Mouse (Mus musculus) urinary bladder, postnatal 14 days (tissue): ENCODE data around the gene Rps10.

Source experiments
- DNase-seq: peaks from one replicate; pipeline ENCODE4 v3.0.0; 2021; ENCODE audit warnings: low spot score

The Rps10 gene

DNA sequence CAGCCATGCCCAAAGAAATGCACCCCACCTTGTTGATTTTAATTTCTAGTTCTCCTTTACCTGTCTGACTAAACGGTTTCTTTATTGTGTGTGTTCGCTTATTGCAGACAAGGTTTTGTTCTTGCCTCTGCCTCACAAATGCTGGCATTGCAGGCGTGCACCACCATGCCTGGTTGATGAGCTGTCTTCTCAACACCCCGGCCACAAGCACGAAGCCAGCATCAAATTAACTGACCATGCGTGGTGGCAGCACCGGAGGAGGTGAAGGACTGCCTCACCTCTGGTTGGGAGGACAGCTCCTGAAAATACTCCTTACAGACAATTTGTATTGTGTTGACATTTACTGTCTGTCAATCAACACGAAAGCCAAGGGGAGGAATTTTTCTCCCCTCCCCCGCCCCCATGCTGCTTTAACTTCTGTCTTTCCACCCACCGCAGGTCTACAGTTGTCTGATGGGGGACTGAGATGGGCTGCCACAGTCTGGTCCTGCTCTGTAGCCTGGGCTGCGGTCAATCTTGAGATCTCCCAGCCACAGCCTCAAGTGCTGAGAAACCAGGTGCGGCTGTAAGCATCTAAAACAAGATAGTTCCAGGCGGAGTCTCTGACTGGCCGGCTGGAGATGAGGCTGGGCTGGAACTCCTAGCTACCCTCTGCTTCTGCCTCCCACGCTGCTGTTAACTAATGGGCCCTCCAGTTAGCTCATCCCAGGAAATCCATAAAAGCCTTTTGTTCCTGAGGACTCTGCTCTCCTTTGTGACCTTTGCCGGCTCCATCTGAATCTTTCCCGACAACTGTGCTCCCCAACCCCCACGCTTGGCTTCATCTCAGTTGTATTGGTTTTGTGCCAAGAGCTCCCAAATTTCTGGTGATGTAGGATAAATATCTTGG, at the start of gene Rps10:
TSS of gene Rps10 (minus strand) at position 538 of the 889 bp plus-strand sequence.
- no peak for DNase-seq

GRCm38 (mm10) chr17:27685550-27685913, 49.1 kb upstream of the Rps10 start:
- DNase-seq = no peak

DNA sequence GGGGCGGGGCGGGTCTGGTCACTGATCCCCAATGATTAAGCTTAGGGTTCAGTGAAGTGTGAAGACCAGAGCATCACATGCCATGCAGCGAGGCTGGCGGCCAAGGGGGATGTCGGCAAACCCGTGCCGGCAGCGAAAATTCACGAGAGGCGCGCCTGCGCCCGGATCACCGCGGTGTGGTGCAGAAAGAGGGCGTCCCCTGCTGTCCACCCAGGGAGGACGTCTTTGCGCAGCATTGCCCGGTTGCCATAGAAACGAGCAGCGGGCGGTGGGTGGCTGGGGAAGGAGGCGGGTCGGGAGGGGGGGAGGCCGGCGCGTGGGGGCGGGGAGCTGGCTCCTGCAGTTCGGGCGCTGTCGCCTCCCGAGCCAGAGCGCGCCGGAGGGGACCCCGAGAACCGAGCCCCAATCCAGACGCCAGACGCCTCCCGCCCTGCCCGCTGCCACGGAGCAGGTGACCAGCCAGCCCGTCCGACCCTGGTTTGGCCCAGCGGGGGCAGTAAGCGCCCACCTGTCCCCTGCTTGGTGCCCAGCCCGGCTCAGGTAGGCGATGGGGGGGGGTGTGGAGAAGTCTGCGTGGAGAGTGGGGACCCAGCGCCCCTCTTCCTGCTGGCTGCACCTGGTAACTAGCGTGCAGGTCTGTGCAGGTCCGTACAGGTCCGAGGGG, 48.5 kb upstream of the Rps10 start:
- peak; percentile 22 for DNase-seq

- DNase-seq = no peak
Measured at GRCm38 (mm10) chr17:27678924-27679813, 42.7 kb upstream of the Rps10 start.

GRCm38 (mm10) chr17:27677756-27678155, 41.3 kb upstream of the Rps10 start:
- no peak for DNase-seq

DNA sequence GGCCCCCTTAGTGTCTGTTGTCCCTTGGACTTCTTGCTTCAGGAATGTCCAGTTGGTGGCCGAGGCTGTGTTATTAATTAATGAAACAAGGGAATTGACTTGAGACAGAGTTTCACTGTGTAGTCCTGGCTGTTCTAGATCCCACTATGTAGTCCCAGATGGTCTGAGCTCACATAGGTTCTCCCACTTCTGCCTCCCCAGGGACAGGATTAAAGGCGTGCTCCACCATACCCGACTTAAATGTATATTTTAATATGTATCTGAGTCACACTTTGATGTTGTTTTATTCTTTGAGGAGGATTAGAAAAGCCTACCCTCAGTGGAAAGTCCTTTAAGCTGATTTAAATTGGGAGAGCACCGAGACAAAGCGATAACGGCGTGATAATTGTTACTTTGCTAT, 39.8 kb upstream of the Rps10 start:
- DNase-seq = no peak

- no peak for DNase-seq
Measured at GRCm38 (mm10) chr17:27675453-27675852, 39.0 kb upstream of the Rps10 start.

DNA sequence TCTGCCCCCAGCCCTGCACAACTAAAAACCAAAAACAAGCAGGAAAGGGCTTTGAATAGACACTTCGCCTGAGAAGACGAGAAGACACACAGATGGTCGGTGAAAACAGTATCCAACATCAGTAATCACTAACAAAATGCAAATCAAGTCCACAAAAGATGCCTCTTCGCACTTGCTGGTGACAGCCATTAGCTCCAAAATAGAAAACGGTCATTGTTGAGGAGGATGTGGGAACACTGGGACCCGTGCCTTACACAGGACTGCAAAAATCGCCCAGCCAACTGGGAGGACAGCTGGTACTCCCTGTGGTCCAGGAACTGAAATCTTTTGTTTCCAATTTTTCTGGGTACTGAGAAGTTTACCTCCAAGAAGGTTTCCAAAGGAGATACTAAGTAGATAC, 37.5 kb upstream of the Rps10 start:
- DNase-seq = no peak

GRCm38 (mm10) chr17:27671720-27672119, 35.3 kb upstream of the Rps10 start:
- DNase-seq = no peak

- DNase-seq = no peak
Measured at GRCm38 (mm10) chr17:27658767-27659166, 22.3 kb upstream of the Rps10 start.

DNA sequence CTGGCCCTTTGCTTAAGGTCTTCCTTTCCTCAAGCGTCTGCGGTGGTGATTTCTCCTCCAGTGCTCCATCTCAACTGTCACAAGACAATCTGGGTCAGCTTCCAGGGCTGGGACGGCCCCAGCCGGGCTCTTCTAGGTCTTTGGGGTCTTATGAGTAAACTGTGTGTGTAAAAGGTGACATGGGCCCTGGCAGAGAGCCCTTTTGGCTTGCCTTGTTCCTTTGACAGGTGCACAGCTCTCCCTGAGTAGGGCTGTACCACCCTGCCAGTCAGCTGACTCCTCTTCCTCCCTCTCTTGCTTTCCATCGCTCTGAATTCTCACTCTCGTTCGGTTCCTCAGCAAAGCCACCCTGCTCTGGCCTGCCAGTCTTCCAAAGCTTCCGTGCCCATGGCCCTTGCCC, 20.7 kb upstream of the Rps10 start:
- no peak for DNase-seq

DNA sequence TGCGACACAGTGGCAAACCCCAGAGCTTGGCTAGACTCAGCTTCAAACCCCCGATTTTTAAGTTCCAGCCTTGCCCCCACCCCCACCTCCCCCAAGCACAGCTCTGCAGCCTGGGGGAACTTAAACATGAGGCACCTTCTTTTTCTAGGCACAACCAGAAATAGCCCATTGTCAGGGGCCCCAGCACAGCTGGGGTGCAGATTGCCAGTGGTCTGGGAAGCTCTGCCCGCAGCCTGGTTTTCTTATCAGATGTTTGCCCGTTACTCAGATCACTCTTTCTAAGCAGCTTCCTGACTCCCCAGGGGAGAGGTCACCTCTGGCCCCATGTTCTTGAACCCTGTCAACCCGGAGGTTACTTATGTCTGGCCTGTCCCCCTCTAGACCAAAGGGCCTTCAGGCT, 19.9 kb upstream of the Rps10 start:
- no peak for DNase-seq

- DNase-seq = no peak
Measured at GRCm38 (mm10) chr17:27656011-27656399, 19.5 kb upstream of the Rps10 start.

DNA sequence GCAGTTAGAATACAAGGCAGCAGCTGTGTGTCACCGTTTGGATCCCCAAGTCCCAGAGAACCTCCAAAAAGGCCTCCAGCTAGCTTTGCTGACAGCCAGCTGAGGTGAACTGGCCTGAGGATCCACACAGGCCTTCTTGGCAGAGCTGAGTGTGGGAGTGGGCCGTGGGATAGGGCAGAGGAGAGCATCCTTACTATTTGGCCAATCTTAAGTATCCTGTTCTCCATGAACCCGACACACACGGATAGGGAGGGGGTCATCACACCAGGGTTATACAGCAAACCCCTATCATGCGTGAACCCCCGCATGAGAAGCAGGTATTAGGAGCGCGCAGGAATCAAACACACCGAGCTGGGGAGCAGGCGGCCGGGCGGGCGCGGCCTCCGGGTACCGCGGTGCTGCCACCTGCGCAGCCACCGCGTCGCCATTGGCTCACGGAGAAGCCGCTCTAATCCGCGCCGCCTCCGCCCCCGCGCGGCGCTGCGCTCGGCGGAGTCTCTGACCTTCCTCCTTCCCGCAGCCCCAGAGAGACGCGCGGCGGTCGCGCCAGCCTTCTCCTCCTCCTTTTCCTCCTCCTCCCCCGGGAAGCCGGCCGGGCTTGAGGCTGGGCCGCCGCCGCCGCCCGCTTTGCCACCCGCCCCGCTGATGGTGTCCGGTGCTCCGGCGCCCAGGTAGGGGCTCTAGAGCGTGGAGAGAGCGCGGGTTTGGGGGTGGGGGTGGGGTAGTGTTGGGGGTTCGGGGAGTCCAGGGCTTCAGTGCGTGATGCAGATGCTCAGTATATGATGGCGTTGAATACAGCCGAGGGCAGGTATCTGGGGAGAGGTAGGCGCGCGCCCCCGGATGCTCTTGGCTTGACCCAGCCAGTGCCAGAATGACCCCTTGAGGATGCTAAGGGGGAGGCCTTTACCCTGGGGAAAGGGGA, 18.9 kb upstream of the Rps10 start, which contains the start of gene Pacsin1:
TSS of gene Pacsin1 (plus strand) at position 421 of the 922 bp plus-strand sequence.
- peak; percentile 25 for DNase-seq

GRCm38 (mm10) chr17:27653253-27653959, 16.9 kb upstream of the Rps10 start:
- DNase-seq = no peak

GRCm38 (mm10) chr17:27652046-27652790, 15.7 kb upstream of the Rps10 start:
- DNase-seq = no peak

GRCm38 (mm10) chr17:27650586-27650985, 14.1 kb upstream of the Rps10 start:
- DNase-seq = no peak

DNA sequence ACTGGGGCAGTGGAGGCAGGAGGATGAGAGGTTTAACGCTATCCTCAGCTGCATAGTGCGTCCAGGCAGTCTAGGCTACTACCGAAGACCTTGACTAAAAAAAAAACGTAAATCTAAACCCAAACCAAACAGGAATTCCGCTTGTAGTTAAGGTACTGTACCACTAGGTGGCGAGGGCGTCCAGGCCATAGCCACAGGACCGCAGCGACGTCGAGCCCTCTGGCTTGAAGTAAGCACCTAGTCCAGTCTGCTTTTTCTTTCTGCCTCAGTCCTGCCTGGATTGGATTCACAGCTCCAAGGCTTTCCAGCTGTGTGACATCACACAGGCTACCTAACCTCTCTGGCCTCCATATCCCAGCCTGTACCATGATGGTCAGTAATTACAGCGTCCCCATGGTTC, 13.7 kb upstream of the Rps10 start:
- peak; percentile 68 for DNase-seq

- no peak for DNase-seq
Measured at GRCm38 (mm10) chr17:27645807-27646206, 9.3 kb upstream of the Rps10 start.

DNA sequence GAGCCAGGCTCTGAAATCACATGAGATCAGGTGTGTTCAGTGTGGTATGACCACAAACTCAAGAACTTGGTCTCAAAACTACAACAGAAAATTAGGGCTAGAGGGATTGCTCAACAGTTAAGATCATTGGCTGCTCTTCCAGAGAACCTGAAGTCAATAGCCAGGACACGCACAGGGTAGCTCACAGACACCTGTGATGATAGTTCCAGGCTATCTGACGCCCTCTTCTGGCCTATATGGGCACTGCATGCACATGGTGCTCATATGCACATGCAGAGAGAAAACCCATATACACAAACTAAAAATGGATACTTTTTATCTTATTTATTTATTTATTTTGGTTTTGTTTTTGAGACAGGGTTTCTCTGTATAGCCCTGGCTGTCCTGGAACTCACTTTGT, 8.1 kb upstream of the Rps10 start:
- no peak for DNase-seq
